Mouse (Mus musculus) hindbrain, embryonic 15.5 days (tissue): ENCODE data around the gene Raver2. TPM values are rescaled to one million over a fixed set of nuclear protein-coding genes. Genes with fewer than 3 reads are reported as not detected.
"Not testable (repeated sequence)": the region's sequence is repeated elsewhere in the genome, so short reads cannot be mapped to it uniquely, and the experiment has no call there.

Source experiments
- ATAC-seq: fragments of 200-750 bp; cut with Nextera tagmentation; 2 replicates; pipeline ENCODE4 v1.8.0; 2017; ENCODE audit warnings: low read depth, moderate number of reproducible peaks, moderate TSS enrichment; ENCODE audit not compliant: low FRiP score
- H3K27ac ChIP-seq: fragments of 300-500 bp; sonication (generic); replicated peaks from 2 replicates; pipeline ENCODE4 v1.5.1; 2015; ENCODE audit warnings: mild to moderate bottlenecking, inconsistent platforms
- H3K27me3 ChIP-seq: fragments of 300-500 bp; sonication (generic); 2 replicates; pipeline ENCODE4 v1.6.1; 2015; ENCODE audit warnings: control low read depth, inconsistent platforms
- H3K36me3 ChIP-seq: fragments of 300-500 bp; sonication (generic); 2 replicates; pipeline ENCODE4 v1.6.1; 2015; ENCODE audit warnings: control low read depth, inconsistent platforms
- H3K4me1 ChIP-seq: fragments of 300-500 bp; sonication (generic); replicated peaks from 2 replicates; pipeline ENCODE4 v1.6.1; 2015; ENCODE audit warnings: control low read depth, inconsistent platforms
- H3K4me2 ChIP-seq: fragments of 300-500 bp; sonication (generic); 2 replicates; pipeline ENCODE4 v1.6.1; 2015; ENCODE audit warnings: moderate library complexity, mild to moderate bottlenecking, inconsistent platforms
- H3K4me3 ChIP-seq: fragments of 300-500 bp; sonication (generic); 2 replicates; pipeline ENCODE4 v1.5.1; 2015; ENCODE audit warnings: mild to moderate bottlenecking, inconsistent platforms
- H3K9ac ChIP-seq: fragments of 300-500 bp; sonication (generic); 2 replicates; pipeline ENCODE4 v1.6.1; 2015; ENCODE audit warnings: inconsistent platforms
- H3K9me3 ChIP-seq: fragments of 300-500 bp; sonication (generic); 2 replicates; pipeline ENCODE4 v1.6.1; 2016; ENCODE audit warnings: control low read depth, inconsistent platforms
- WGBS: fragments of 180-500 bp; shearing (Covaris S2); methylation state at CpG from one replicate; pipeline ENCODE4 v1.1.7; 2015; 5-methylcytosine and 5-hydroxymethylcytosine counted together
- polyA plus RNA-seq: library from polyadenylated mRNA; unstranded; fragments of >200 nt; fragmentation: Nextera tagmentation; extraction: Ambion mirVana; gene quantifications from 2 replicates; pipeline ENCODE4 v1.2.1, GENCODE M21; 2015

The Raver2 gene
- polyA plus RNA-seq, 1 experiment from 2014 or later, result 5.8 TPM

DNA sequence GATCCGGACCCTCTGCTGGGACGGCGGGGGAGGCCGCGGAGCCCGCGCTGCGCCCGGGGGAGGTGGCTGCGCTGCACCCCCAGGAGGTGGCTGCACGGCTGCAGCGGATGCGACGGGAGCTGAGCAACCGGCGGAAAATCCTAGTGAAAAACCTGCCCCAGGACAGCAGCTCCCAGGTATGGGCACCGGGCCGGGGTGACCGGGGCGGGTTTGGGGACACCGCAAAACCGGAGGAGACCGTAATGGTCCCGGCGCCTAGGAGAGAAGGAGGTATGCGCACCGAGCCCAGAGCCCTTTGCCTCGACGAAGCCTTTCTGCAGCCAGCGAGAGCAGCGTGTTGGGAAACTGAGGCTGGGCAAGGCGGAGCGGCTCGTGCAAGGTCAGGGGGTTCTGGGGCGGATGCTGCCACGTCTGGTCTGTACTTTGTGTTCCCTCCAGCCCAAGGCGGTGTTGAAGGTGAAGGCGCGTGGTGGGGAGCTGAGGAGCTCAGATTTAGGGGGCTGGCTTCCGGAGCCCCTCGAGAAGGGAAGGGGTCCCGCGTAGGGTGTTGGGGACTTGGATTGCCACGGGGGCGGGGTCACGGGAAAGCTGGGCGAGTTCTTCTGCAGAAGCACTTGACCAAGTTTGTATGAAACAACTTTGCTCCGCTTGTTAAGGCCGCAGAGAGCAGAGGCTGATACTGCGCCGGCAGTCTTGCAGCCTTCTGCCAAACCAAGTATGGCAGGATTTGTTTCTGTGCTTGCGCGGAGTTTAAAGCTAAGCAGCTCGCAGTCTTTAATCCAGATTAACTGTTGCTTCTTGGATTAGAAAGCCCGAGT, 580 bp downstream of the Raver2 start:
- Histone ChIP-seq H3K4me2 (peak overlapping the region; percentile 97), H3K27me3 (no peaks in the 10 kb centered on the region), H3K4me3 (peak overlapping the region; percentile 87), H3K4me1 (peaks cover 14% of the 10 kb centered on the region), H3K36me3 (no peaks in the 10 kb centered on the region), H3K9ac (peak overlapping the region; percentile 75), H3K27ac (peak overlapping the region; percentile 35; the same call in 1 of the 2 replicates), H3K9me3 (no peaks in the 10 kb centered on the region)
- 1% methylated on average over 54 of the region's 55 CpGs for WGBS
- ATAC-seq, result peak; percentile 72

DNA sequence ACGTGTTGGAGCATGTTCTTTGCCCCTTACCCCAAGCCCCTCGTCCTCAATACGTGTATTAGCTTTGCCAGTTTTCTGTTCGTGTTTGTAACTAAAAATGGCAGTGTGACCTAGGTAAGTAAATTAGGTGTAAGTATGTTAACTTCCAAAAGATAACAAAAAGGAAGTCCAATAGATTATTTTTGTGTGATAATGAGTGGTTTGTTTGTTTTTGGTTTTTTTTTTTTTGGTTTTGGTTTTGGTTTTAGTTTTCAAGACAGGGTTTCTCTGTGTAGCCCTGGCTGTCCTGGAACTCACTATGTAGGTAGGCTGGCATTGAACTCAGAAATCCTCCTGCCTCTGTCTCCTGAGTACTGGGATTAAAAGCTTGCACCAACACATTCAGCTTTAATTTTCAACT, 2.8 kb downstream of the Raver2 start:
- H3K9ac ChIP-seq, result no peak overlapping the region
- no peaks in the 10 kb centered on the region for H3K27me3 ChIP-seq
- H3K27ac ChIP-seq, result no peak overlapping the region
- WGBS, result 87% methylated on average over 4 of the region's 4 CpGs
- no peak overlapping the region for H3K4me3 ChIP-seq
- ATAC-seq, result no peak
- no peaks in the 10 kb centered on the region for H3K9me3 ChIP-seq
- no peaks in the 10 kb centered on the region for H3K36me3 ChIP-seq
- H3K4me1 ChIP-seq, result peaks cover 11% of the 10 kb centered on the region
- H3K4me2 ChIP-seq, result no peak overlapping the region

- no peak overlapping the region for H3K4me2 ChIP-seq
- WGBS, result 54% methylated on average over 3 of the region's 3 CpGs
- H3K27ac ChIP-seq, result no peak overlapping the region
- H3K27me3 ChIP-seq, result no peaks in the 10 kb centered on the region
- ATAC-seq, result no peak
- H3K4me1 ChIP-seq, result no peaks in the 10 kb centered on the region
- no peak overlapping the region for H3K4me3 ChIP-seq
- H3K9me3 ChIP-seq, result no peaks in the 10 kb centered on the region
- no peak overlapping the region for H3K9ac ChIP-seq
- no peaks in the 10 kb centered on the region for H3K36me3 ChIP-seq
Observed at GRCm38 (mm10) chr4:101076425-101076824, 7.6 kb downstream of the Raver2 start.

GRCm38 (mm10) chr4:101080016-101080415, 11.2 kb downstream of the Raver2 start:
- WGBS, result 82% methylated on average over 3 of the region's 3 CpGs
- Histone ChIP-seq H3K36me3 (no peaks in the 10 kb centered on the region), H3K4me2 (no peak overlapping the region), H3K4me3 (no peak overlapping the region), H3K4me1 (peaks cover 9% of the 10 kb centered on the region), H3K9me3 (no peaks in the 10 kb centered on the region), H3K27me3 (no peaks in the 10 kb centered on the region), H3K9ac (no peak overlapping the region), H3K27ac (no peak overlapping the region)
- ATAC-seq, result no peak

GRCm38 (mm10) chr4:101082176-101082888, 13.5 kb downstream of the Raver2 start:
- Histone ChIP-seq H3K9ac (no peak overlapping the region), H3K27ac (peak overlapping the region; percentile 30; the same call in 1 of the 2 replicates), H3K4me2 (0 out of 2 replicates have a peak overlapping the region, but pooled peaks have one; percentile 24), H3K36me3 (no peaks in the 10 kb centered on the region), H3K4me1 (peaks cover 9% of the 10 kb centered on the region), H3K4me3 (no peak overlapping the region), H3K9me3 (no peaks in the 10 kb centered on the region), H3K27me3 (no peaks in the 10 kb centered on the region)
- 19% methylated on average over 17 of the region's 17 CpGs for WGBS
- ATAC-seq, result no peak

DNA sequence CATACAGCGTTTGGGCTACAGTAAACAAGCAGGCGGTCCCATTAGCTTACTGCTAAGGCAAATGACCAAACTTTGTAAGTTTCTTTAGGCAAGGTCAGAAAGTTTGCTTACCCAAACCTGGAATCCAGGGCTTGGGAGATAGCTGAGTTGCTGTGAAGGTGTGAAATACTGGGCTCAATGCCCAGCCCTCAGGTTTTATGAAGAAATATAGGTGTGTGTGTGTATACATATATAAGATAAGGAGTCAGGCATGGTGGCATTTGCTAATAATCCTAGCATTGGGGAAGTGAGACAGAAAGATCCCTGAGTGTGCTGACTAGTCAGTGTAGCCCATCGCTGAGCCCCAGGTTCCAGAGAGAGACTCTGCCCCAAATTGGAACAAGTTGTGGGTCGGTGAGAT, 16.1 kb downstream of the Raver2 start:
- Histone ChIP-seq H3K4me1 (peaks cover 9% of the 10 kb centered on the region), H3K4me3 (no peak overlapping the region), H3K9me3 (no peaks in the 10 kb centered on the region), H3K27ac (no peak overlapping the region), H3K4me2 (no peak overlapping the region), H3K27me3 (no peaks in the 10 kb centered on the region), H3K36me3 (no peaks in the 10 kb centered on the region), H3K9ac (no peak overlapping the region)
- ATAC-seq, result no peak
- WGBS, result 96% methylated on average over 4 of the region's 4 CpGs

- Histone ChIP-seq H3K9ac (no peak overlapping the region), H3K27me3 (no peaks in the 10 kb centered on the region), H3K4me1 (peaks cover 9% of the 10 kb centered on the region), H3K4me3 (no peak overlapping the region), H3K4me2 (no peak overlapping the region), H3K9me3 (no peaks in the 10 kb centered on the region), H3K36me3 (no peaks in the 10 kb centered on the region), H3K27ac (no peak overlapping the region)
- WGBS, result 98% methylated on average over 3 of the region's 3 CpGs
- ATAC-seq, result no peak
Observed at GRCm38 (mm10) chr4:101086040-101086439, 17.3 kb downstream of the Raver2 start.

DNA sequence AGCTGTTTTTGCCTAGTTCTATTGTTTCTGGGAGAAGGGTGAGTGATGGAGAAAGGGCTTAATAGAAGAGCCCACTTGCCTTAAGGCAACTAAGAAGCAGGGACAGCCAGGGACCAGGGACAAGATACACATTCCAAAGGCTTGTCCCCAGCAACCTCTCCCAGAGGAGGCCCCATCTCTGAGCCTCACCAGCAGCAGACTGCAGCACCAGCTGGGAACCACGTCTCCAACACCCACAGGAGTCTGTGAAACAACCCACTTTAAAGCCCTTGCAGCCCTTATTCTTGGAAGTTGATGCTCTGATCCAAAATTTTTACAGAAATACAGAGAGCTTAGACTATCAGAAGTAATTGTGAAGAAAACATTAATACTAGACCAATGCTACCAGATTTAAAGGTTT, 18.9 kb downstream of the Raver2 start:
- H3K4me1 ChIP-seq, result peaks cover 2% of the 10 kb centered on the region
- H3K4me3 ChIP-seq, result no peak overlapping the region
- H3K9ac ChIP-seq, result no peak overlapping the region
- no peaks in the 10 kb centered on the region for H3K9me3 ChIP-seq
- H3K36me3 ChIP-seq, result no peaks in the 10 kb centered on the region
- no peak overlapping the region for H3K4me2 ChIP-seq
- no peak for ATAC-seq
- no peaks in the 10 kb centered on the region for H3K27me3 ChIP-seq
- H3K27ac ChIP-seq, result no peak overlapping the region
- WGBS, result 16% methylated on average over 1 of the region's 1 CpGs

DNA sequence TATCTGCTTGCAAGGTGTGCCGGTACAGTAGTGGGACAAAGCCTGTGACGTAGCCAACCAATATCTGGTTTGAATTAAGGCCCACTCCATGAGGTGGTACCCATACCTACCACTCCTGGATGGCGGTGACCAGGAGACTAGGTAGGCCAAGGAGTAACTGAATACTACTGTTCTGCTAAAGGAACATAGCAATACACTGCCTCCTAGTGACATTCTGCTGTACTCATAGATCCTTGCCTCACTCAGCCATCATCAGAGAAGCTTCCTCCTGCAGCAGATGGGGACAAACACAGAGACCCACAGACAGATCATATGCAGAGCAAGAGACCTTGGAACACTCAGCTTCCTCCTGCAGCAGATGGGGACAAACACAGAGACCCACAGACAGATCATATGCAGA, 21.8 kb downstream of the Raver2 start:
- H3K4me3 ChIP-seq, H3K27ac ChIP-seq, H3K4me1 ChIP-seq, ATAC-seq, H3K9ac ChIP-seq, H3K4me2 ChIP-seq, H3K9me3 ChIP-seq, H3K27me3 ChIP-seq, H3K36me3 ChIP-seq: not testable (repeated sequence)
- WGBS, result 96% methylated on average over 3 of the region's 3 CpGs

DNA sequence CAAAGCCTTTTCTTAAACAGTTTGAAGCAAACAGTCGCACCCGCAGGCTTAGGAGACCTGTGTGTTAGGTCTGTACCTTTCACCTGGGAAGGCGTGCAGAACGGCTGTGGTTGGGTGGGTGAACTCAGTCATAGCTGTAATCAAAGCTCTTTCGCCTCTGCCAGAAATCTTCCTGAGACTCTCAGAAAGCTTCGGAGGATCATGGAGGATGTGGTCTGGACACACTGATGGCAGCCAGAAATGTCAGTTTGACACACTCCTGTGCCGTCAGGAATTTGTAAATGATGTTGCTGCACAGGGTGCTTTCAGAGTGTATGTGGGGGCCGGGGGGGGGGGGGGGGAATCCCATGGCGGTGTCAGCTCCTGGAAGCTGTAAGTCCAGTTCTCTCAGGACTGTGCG, 24.5 kb downstream of the Raver2 start:
- Histone ChIP-seq H3K9ac (no peak overlapping the region), H3K9me3 (no peaks in the 10 kb centered on the region), H3K27ac (no peak overlapping the region), H3K27me3 (no peaks in the 10 kb centered on the region), H3K4me3 (no peak overlapping the region), H3K4me2 (no peak overlapping the region), H3K4me1 (no peaks in the 10 kb centered on the region), H3K36me3 (no peaks in the 10 kb centered on the region)
- ATAC-seq, result no peak
- WGBS, result 75% methylated on average over 10 of the region's 10 CpGs

- Histone ChIP-seq H3K9ac (no peak overlapping the region), H3K9me3 (peaks cover 9% of the 10 kb centered on the region; the same call in 1 of the 2 replicates), H3K27ac (no peak overlapping the region), H3K4me1 (no peaks in the 10 kb centered on the region), H3K4me3 (no peak overlapping the region), H3K27me3 (no peaks in the 10 kb centered on the region), H3K36me3 (peaks cover 14% of the 10 kb centered on the region), H3K4me2 (no peak overlapping the region)
- whole genome bisulfite sequencing, result 88% methylated on average over 12 of the region's 12 CpGs
- ATAC-seq, result no peak
Observed at GRCm38 (mm10) chr4:101107122-101107521, 38.3 kb downstream of the Raver2 start.

- WGBS, result 83% methylated on average over 7 of the region's 7 CpGs
- Histone ChIP-seq H3K4me3 (no peak overlapping the region), H3K27me3 (no peaks in the 10 kb centered on the region), H3K9ac (no peak overlapping the region), H3K36me3 (no peaks in the 10 kb centered on the region), H3K27ac (no peak overlapping the region), H3K9me3 (no peaks in the 10 kb centered on the region), H3K4me1 (no peaks in the 10 kb centered on the region), H3K4me2 (no peak overlapping the region)
- no peak for ATAC-seq
Observed at GRCm38 (mm10) chr4:101121002-101121401, 52.2 kb downstream of the Raver2 start.
